Mouse (Mus musculus) liver, embryonic 11.5 days (tissue): ENCODE data around the gene Rexo5. TPM values are rescaled to one million over a fixed set of nuclear protein-coding genes. Genes with fewer than 3 reads are reported as not detected.

Source experiments
- ATAC-seq: fragments of 200-750 bp; cut with Nextera tagmentation; replicated peaks from 2 replicates; pipeline ENCODE4 v1.8.0; 2017; ENCODE audit warnings: moderate number of reproducible peaks, mild to moderate bottlenecking, moderate TSS enrichment, moderate library complexity; ENCODE audit not compliant: low FRiP score
- DNase-seq: peaks from one replicate; pipeline ENCODE4 v3.0.0-alpha.2; 2017; ENCODE audit warnings: low spot score
- H3K27ac ChIP-seq: fragments of 300-500 bp; sonication (generic); 2 replicates; pipeline ENCODE4 v1.5.1; 2014; ENCODE audit warnings: mild to moderate bottlenecking, low read depth, low read length, control low read depth
- H3K27me3 ChIP-seq: fragments of 300-500 bp; sonication (generic); replicated peaks from 2 replicates; pipeline ENCODE4 v1.6.1; 2014; ENCODE audit warnings: low read length, mixed read lengths; ENCODE audit not compliant: control insufficient read depth, insufficient read depth
- H3K36me3 ChIP-seq: fragments of 300-500 bp; sonication (generic); 2 replicates; pipeline ENCODE4 v1.6.1; 2014; ENCODE audit warnings: mild to moderate bottlenecking, low read length, moderate library complexity, mixed read lengths; ENCODE audit not compliant: control insufficient read depth, insufficient read depth
- H3K4me1 ChIP-seq: fragments of 300-500 bp; sonication (generic); replicated peaks from 2 replicates; pipeline ENCODE4 v1.6.1; 2014; ENCODE audit warnings: low read length, mixed read lengths; ENCODE audit not compliant: control insufficient read depth, insufficient read depth
- H3K4me2 ChIP-seq: fragments of 300-500 bp; sonication (generic); 2 replicates; pipeline ENCODE4 v1.6.1; 2014; ENCODE audit warnings: mild to moderate bottlenecking, control low read depth, moderate library complexity
- H3K4me3 ChIP-seq: fragments of 300-500 bp; sonication (generic); 2 replicates; pipeline ENCODE4 v1.5.1; 2014; ENCODE audit warnings: low read depth, low read length, control low read depth
- H3K9ac ChIP-seq: fragments of 300-500 bp; sonication (generic); 2 replicates; pipeline ENCODE4 v1.6.1; 2014; ENCODE audit warnings: low read depth, low read length, control low read depth
- H3K9me3 ChIP-seq: fragments of 300-500 bp; sonication (generic); 2 replicates; pipeline ENCODE4 v1.6.1; 2016; ENCODE audit warnings: low read length, inconsistent platforms, mixed read lengths; ENCODE audit not compliant: control insufficient read depth
- WGBS: fragments of 180-500 bp; shearing (Covaris S2); extraction: QIAGEN DNeasy Blood & Tissue Kit; methylation state at CpG from one replicate; pipeline ENCODE4 v1.1.7; 2014; 5-methylcytosine and 5-hydroxymethylcytosine counted together
- polyA plus RNA-seq: library from polyadenylated mRNA; unstranded; fragments of >200 nt; fragmentation: Nextera tagmentation; extraction: Ambion mirVana; gene quantifications from 2 replicates; pipeline ENCODE4 v1.2.1, GENCODE M21; 2014

Gene Rexo5
- polyA plus RNA-seq, 1 experiment from 2014 or later, result 16.3 TPM

- Histone ChIP-seq H3K36me3 (peaks cover 3% of the 10 kb centered on the region; the same call in 1 of the 2 replicates), H3K4me2 (no peak overlapping the region), H3K27ac (no peak overlapping the region), H3K27me3 (no peaks in the 10 kb centered on the region), H3K9me3 (no peaks in the 10 kb centered on the region), H3K9ac (no peak overlapping the region), H3K4me1 (no peaks in the 10 kb centered on the region), H3K4me3 (no peak overlapping the region)
- DNase-seq (no peak), ATAC-seq (no peak)
These were observed 58.7 kb downstream of the Rexo5 start for GRCm38 (mm10) chr7:119852494-119852893.

GRCm38 (mm10) chr7:119853186-119853585 is 59.4 kb downstream of the Rexo5 start:
- 85% methylated on average over 1 of the region's 1 CpGs for WGBS
- Histone ChIP-seq H3K36me3 (peaks cover 3% of the 10 kb centered on the region; the same call in 1 of the 2 replicates), H3K4me3 (no peak overlapping the region), H3K9me3 (no peaks in the 10 kb centered on the region), H3K27me3 (no peaks in the 10 kb centered on the region), H3K4me2 (no peak overlapping the region), H3K4me1 (no peaks in the 10 kb centered on the region), H3K27ac (no peak overlapping the region), H3K9ac (no peak overlapping the region)
- ATAC-seq (no peak), DNase-seq (no peak)

- H3K27me3 ChIP-seq, result no peaks in the 10 kb centered on the region
- no peak overlapping the region for H3K27ac ChIP-seq
- DNase-seq (no peak), ATAC-seq (0 out of 2 replicates have a peak, but pooled peaks have one; percentile 37)
- H3K9ac ChIP-seq, result no peak overlapping the region
- H3K4me2 ChIP-seq, result no peak overlapping the region
- no peaks in the 10 kb centered on the region for H3K9me3 ChIP-seq
- 91% methylated on average over 2 of the region's 2 CpGs for WGBS
- no peaks in the 10 kb centered on the region for H3K4me1 ChIP-seq
- H3K4me3 ChIP-seq, result no peak overlapping the region
- H3K36me3 ChIP-seq, result peaks cover 5% of the 10 kb centered on the region
These were observed 60.6 kb downstream of the Rexo5 start for GRCm38 (mm10) chr7:119854362-119854761.

GRCm38 (mm10) chr7:119855031-119855430 is 61.2 kb downstream of the Rexo5 start:
- Histone ChIP-seq H3K4me2 (no peak overlapping the region), H3K9me3 (no peaks in the 10 kb centered on the region), H3K27ac (no peak overlapping the region), H3K36me3 (peaks cover 5% of the 10 kb centered on the region), H3K27me3 (no peaks in the 10 kb centered on the region), H3K9ac (no peak overlapping the region), H3K4me3 (no peak overlapping the region), H3K4me1 (no peaks in the 10 kb centered on the region)
- no peak for DNase-seq
- no peak for ATAC-seq

GRCm38 (mm10) chr7:119859476-119859875 is 65.7 kb downstream of the Rexo5 start:
- Histone ChIP-seq H3K4me1 (peaks cover 18% of the 10 kb centered on the region), H3K4me3 (no peak overlapping the region), H3K9ac (no peak overlapping the region), H3K9me3 (no peaks in the 10 kb centered on the region), H3K4me2 (no peak overlapping the region), H3K27me3 (no peaks in the 10 kb centered on the region), H3K36me3 (peaks cover 2% of the 10 kb centered on the region), H3K27ac (no peak overlapping the region)
- DNase-seq (no peak), ATAC-seq (no peak)
- WGBS, result 86% methylated on average over 6 of the region's 6 CpGs

- Histone ChIP-seq H3K36me3 (peaks cover 2% of the 10 kb centered on the region), H3K27me3 (no peaks in the 10 kb centered on the region), H3K9me3 (no peaks in the 10 kb centered on the region), H3K4me3 (no peak overlapping the region), H3K4me2 (no peak overlapping the region), H3K4me1 (peaks cover 20% of the 10 kb centered on the region), H3K9ac (no peak overlapping the region), H3K27ac (no peak overlapping the region)
- DNase-seq, result no peak
- 87% methylated on average over 3 of the region's 3 CpGs for WGBS
- no peak for ATAC-seq
These were observed 66.3 kb downstream of the Rexo5 start for GRCm38 (mm10) chr7:119860116-119860515.

- ATAC-seq (no peak), DNase-seq (no peak)
- Histone ChIP-seq H3K9me3 (no peaks in the 10 kb centered on the region), H3K4me3 (no peak overlapping the region), H3K27me3 (no peaks in the 10 kb centered on the region), H3K9ac (no peak overlapping the region), H3K27ac (no peak overlapping the region), H3K4me2 (no peak overlapping the region), H3K4me1 (peaks cover 20% of the 10 kb centered on the region), H3K36me3 (peaks cover 2% of the 10 kb centered on the region)
- WGBS, result 90% methylated on average over 2 of the region's 2 CpGs
These were observed 66.7 kb downstream of the Rexo5 start for GRCm38 (mm10) chr7:119860554-119860953.

GRCm38 (mm10) chr7:119860971-119861334 is 67.1 kb downstream of the Rexo5 start:
- Histone ChIP-seq H3K4me2 (no peak overlapping the region), H3K4me3 (no peak overlapping the region), H3K27me3 (no peaks in the 10 kb centered on the region), H3K4me1 (peaks cover 20% of the 10 kb centered on the region), H3K9me3 (no peaks in the 10 kb centered on the region), H3K9ac (no peak overlapping the region), H3K27ac (no peak overlapping the region), H3K36me3 (peaks cover 2% of the 10 kb centered on the region)
- no peak for ATAC-seq
- no peak for DNase-seq

GRCm38 (mm10) chr7:119861335-119862091 is 67.7 kb downstream of the Rexo5 start:
- Histone ChIP-seq H3K4me2 (0 out of 2 replicates have a peak overlapping the region, but pooled peaks have one; percentile 5), H3K4me1 (peaks cover 20% of the 10 kb centered on the region), H3K36me3 (peaks cover 2% of the 10 kb centered on the region), H3K9ac (no peak overlapping the region), H3K27ac (0 out of 2 replicates have a peak overlapping the region, but pooled peaks have one; percentile 11), H3K27me3 (no peaks in the 10 kb centered on the region), H3K4me3 (no peak overlapping the region), H3K9me3 (no peaks in the 10 kb centered on the region)
- WGBS, result 48% methylated on average over 6 of the region's 6 CpGs
- DNase-seq (peak; percentile 37), ATAC-seq (peak; percentile 55)
